Mouse (Mus musculus) MEL (cell line): ENCODE measurements around the gene Gpr3. TPM values are rescaled to one million over a fixed set of nuclear protein-coding genes. Genes with fewer than 3 reads are reported as not detected.
A peak's percentile ranks its signal among the peaks of the same experiment; 100 is the strongest.

Source experiments
- DNase-seq: peaks from one replicate; pipeline ENCODE4 v3.0.0; 2011; ENCODE audit warnings: low read depth, low spot score
- H3K27ac ChIP-seq: 2 replicates; pipeline ENCODE4 v1.5.1; 2012; ENCODE audit warnings: low read depth, mild to moderate bottlenecking, control low read depth, low read length, moderate library complexity; ENCODE audit not compliant: control insufficient read depth
- H3K27me3 ChIP-seq, 2 experiments: fragments of 150-350 bp in 1 of 2; sonication (generic) in 1 of 2; 2 replicates each; pipeline ENCODE4 v1.6.1; 2012; ENCODE audit warnings: low read length in 2 of 2, mild to moderate bottlenecking in 2 of 2, improper control_type of control experiment in 1 of 2, moderate library complexity in 1 of 2; ENCODE audit not compliant: insufficient read depth in 2 of 2, control insufficient read depth in 1 of 2
- H3K36me3 ChIP-seq, 2 experiments: 2 replicates each; pipeline ENCODE4 v1.6.1; 2012 to 2014; ENCODE audit warnings: low read length in 2 of 2, improper control_type of control experiment in 1 of 2, inconsistent platforms in 1 of 2, mild to moderate bottlenecking in 1 of 2; ENCODE audit not compliant: insufficient read depth in 2 of 2, control insufficient read depth in 1 of 2
- H3K4me1 ChIP-seq, 2 experiments: fragments of 150-350 bp in 1 of 2; sonication (generic) in 1 of 2; 2 replicates each; pipeline ENCODE4 v1.6.1; 2012; ENCODE audit warnings: low read length in 2 of 2, improper control_type of control experiment in 1 of 2, mild to moderate bottlenecking in 1 of 2; ENCODE audit not compliant: insufficient read depth in 2 of 2, control insufficient read depth in 1 of 2
- H3K4me3 ChIP-seq, 2 experiments: fragments of 150-350 bp in 1 of 2; sonication (generic) in 1 of 2; 2 replicates each; pipeline ENCODE4 v1.5.1; 2012; ENCODE audit warnings: low read depth in 2 of 2, low read length in 2 of 2, mild to moderate bottlenecking in 2 of 2, moderate library complexity in 2 of 2, control low read depth in 1 of 2, improper control_type of control experiment in 1 of 2; ENCODE audit not compliant: control insufficient read depth in 1 of 2, insufficient read depth in 1 of 2
- H3K79me2 ChIP-seq: 2 replicates; pipeline ENCODE4 v1.6.1; 2012; ENCODE audit warnings: mild to moderate bottlenecking, low read length, moderate library complexity; ENCODE audit not compliant: control insufficient read depth, poor library complexity, insufficient read depth
- H3K9ac ChIP-seq: 2 replicates; pipeline ENCODE4 v1.6.1; 2012; ENCODE audit warnings: low read depth, mild to moderate bottlenecking, control low read depth, low read length, moderate library complexity; ENCODE audit not compliant: control insufficient read depth, poor library complexity, severe bottlenecking
- H3K9me3 ChIP-seq: fragments of 150-350 bp; sonication (generic); replicated peaks from 2 replicates; pipeline ENCODE4 v1.6.1; 2012; ENCODE audit warnings: mild to moderate bottlenecking, low read length, improper control_type of control experiment, moderate library complexity; ENCODE audit not compliant: insufficient read depth
- BHLHE40 ChIP-seq: IDR thresholded peaks from 2 replicates; pipeline ENCODE4 v1.6.1; 2012; ENCODE audit warnings: low read depth, mild to moderate bottlenecking, inconsistent platforms, low read length, improper control_type of control experiment, borderline replicate concordance
- CHD2 ChIP-seq: IDR thresholded peaks from 2 replicates; pipeline ENCODE4 v1.6.1; 2011; ENCODE audit warnings: low read length, improper control_type of control experiment
- CTCF ChIP-seq, 3 experiments: IDR thresholded peaks in 2 of 3; conservative IDR thresholded peaks in 1 of 3; 2 replicates each; pipeline ENCODE4 v1.5.1; 2011 to 2012; ENCODE audit warnings: low read length in 3 of 3, low read depth in 2 of 3, mild to moderate bottlenecking in 2 of 3, improper control_type of control experiment in 1 of 3, inconsistent platforms in 1 of 3, mixed read lengths in 1 of 3, moderate library complexity in 1 of 3; ENCODE audit not compliant: control insufficient read depth in 1 of 3, insufficient read depth in 1 of 3, poor library complexity in 1 of 3, severe bottlenecking in 1 of 3
- E2F4 ChIP-seq: IDR thresholded peaks from 2 replicates; pipeline ENCODE4 v1.6.1; 2011; ENCODE audit warnings: low read depth, low read length, improper control_type of control experiment, borderline replicate concordance
- ELF1 ChIP-seq: IDR thresholded peaks from 2 replicates; pipeline ENCODE4 v1.6.1; 2014; ENCODE audit warnings: low read depth, mild to moderate bottlenecking, inconsistent platforms, low read length, improper control_type of control experiment, moderate library complexity
- GABPA ChIP-seq: IDR thresholded peaks from 2 replicates; pipeline ENCODE4 v1.6.1; 2012; ENCODE audit warnings: low read depth, mild to moderate bottlenecking, inconsistent platforms, low read length, improper control_type of control experiment, moderate library complexity
- MAX ChIP-seq: IDR thresholded peaks from 2 replicates; pipeline ENCODE4 v1.6.1; 2011; ENCODE audit warnings: low read length, improper control_type of control experiment
- MXI1 ChIP-seq: IDR thresholded peaks from 2 replicates; pipeline ENCODE4 v1.6.1; 2011; ENCODE audit warnings: mild to moderate bottlenecking, low read depth, low read length, improper control_type of control experiment
- MYC ChIP-seq: IDR thresholded peaks from 2 replicates; pipeline ENCODE4 v1.6.1; 2011; ENCODE audit warnings: low read depth, mild to moderate bottlenecking, low read length, improper control_type of control experiment, moderate library complexity
- NRF1 ChIP-seq: IDR thresholded peaks from 2 replicates; pipeline ENCODE4 v1.6.1; 2014; ENCODE audit warnings: low read depth, mild to moderate bottlenecking, inconsistent platforms, low read length, improper control_type of control experiment, moderate library complexity; ENCODE audit not compliant: poor library complexity, insufficient read depth, severe bottlenecking
- POLR2A ChIP-seq, 2 experiments: IDR thresholded peaks; 2 replicates each; pipeline ENCODE4 v1.6.1; 2011 to 2012; ENCODE audit warnings: low read length in 2 of 2, mild to moderate bottlenecking in 2 of 2, control low read depth in 1 of 2, improper control_type of control experiment in 1 of 2, low read depth in 1 of 2, moderate library complexity in 1 of 2; ENCODE audit not compliant: control insufficient read depth in 1 of 2, insufficient read depth in 1 of 2, poor library complexity in 1 of 2
- POLR2AphosphoS2 ChIP-seq: IDR thresholded peaks from 2 replicates; pipeline ENCODE4 v1.6.1; 2011; ENCODE audit warnings: low read length, improper control_type of control experiment
- POLR2AphosphoS5 ChIP-seq: IDR thresholded peaks from 2 replicates; pipeline ENCODE4 v1.6.1; 2012; ENCODE audit warnings: low read depth, borderline replicate concordance, mild to moderate bottlenecking, inconsistent platforms, low read length, moderate library complexity, mixed read lengths
- RCOR1 ChIP-seq: IDR thresholded peaks from 2 replicates; pipeline ENCODE4 v1.6.1; 2012; ENCODE audit warnings: low read depth, mild to moderate bottlenecking, inconsistent platforms, low read length, improper control_type of control experiment
- SIN3A ChIP-seq: IDR thresholded peaks from 2 replicates; pipeline ENCODE4 v1.6.1; 2012; ENCODE audit warnings: low read length, improper control_type of control experiment, inconsistent platforms
- SMC3 ChIP-seq: IDR thresholded peaks from 2 replicates; pipeline ENCODE4 v1.6.1; 2011; ENCODE audit warnings: low read depth, low read length, improper control_type of control experiment
- UBTF ChIP-seq: IDR thresholded peaks from 2 replicates; pipeline ENCODE4 v1.6.1; 2012; ENCODE audit warnings: low read depth, mild to moderate bottlenecking, inconsistent platforms, low read length, improper control_type of control experiment, moderate library complexity, borderline replicate concordance; ENCODE audit not compliant: insufficient read depth
- USF2 ChIP-seq, 2 experiments: IDR thresholded peaks; 2 replicates each; pipeline ENCODE4 v1.6.1; 2011 to 2012; ENCODE audit warnings: improper control_type of control experiment in 2 of 2, low read length in 2 of 2, borderline replicate concordance in 1 of 2, inconsistent platforms in 1 of 2, low read depth in 1 of 2, mild to moderate bottlenecking in 1 of 2; ENCODE audit not compliant: insufficient read depth in 1 of 2
- ZMIZ1 ChIP-seq: IDR thresholded peaks from 2 replicates; pipeline ENCODE4 v1.6.1; 2012; ENCODE audit warnings: low read depth, mild to moderate bottlenecking, inconsistent platforms, low read length, improper control_type of control experiment, moderate library complexity
- ZNF384 ChIP-seq: IDR thresholded peaks from 2 replicates; pipeline ENCODE4 v1.6.1; 2012; ENCODE audit warnings: low read depth, mild to moderate bottlenecking, inconsistent platforms, low read length, improper control_type of control experiment
- polyA plus RNA-seq, 2 experiments: library from polyadenylated mRNA; stranded (reverse) in 1 of 2; unstranded in 1 of 2; fragments of >175 nt in 1 of 2; fragments of >200 nt in 1 of 2; gene quantifications; 2 replicates each; pipeline versions ENCODE4 v1.2.1 to v1.2.4; 2012; ENCODE audit warnings: low replicate concordance in 2 of 2, low read depth in 1 of 2; ENCODE audit not compliant: insufficient read length in 2 of 2, insufficient read depth in 1 of 2, missing spikeins in 1 of 2
- total RNA-seq: library from RNA; depleted of rRNA; stranded (reverse); fragments of 300-350 nt; gene quantifications from 2 replicates; pipeline ENCODE4 v1.2.3, GENCODE M21; 2012

The Gpr3 gene
- total and polyA plus RNA-seq, 3 experiments, result 0.08 to 0.35 TPM; not detected in 1

GRCm38 (mm10) chr4:133201006-133201771, 11.1 kb downstream of the Gpr3 start (continued):
- no peak for TF ChIP-seq ZMIZ1
- no peak for TF ChIP-seq CHD2
- no peak for TF ChIP-seq ELF1
- no peak for TF ChIP-seq POLR2A (IDR thresholded peaks at IDR 0.05; ENCODE audit: control insufficient read depth in 1 of 2, insufficient read depth in 1 of 2, low read depth in 1 of 2, low read length in 2 of 2, poor library complexity in 1 of 2)
- no peak for TF ChIP-seq UBTF
- TF ChIP-seq GABPA, result no peak
- TF ChIP-seq ZNF384, result no peak
- peak; percentile 53 for TF ChIP-seq SMC3
- no peak for TF ChIP-seq USF2 (IDR thresholded peaks at IDR 0.05; ENCODE audit: borderline replicate concordance in 1 of 2, insufficient read depth in 1 of 2, low read depth in 1 of 2, low read length in 2 of 2)
- no peak for TF ChIP-seq BHLHE40

DNA sequence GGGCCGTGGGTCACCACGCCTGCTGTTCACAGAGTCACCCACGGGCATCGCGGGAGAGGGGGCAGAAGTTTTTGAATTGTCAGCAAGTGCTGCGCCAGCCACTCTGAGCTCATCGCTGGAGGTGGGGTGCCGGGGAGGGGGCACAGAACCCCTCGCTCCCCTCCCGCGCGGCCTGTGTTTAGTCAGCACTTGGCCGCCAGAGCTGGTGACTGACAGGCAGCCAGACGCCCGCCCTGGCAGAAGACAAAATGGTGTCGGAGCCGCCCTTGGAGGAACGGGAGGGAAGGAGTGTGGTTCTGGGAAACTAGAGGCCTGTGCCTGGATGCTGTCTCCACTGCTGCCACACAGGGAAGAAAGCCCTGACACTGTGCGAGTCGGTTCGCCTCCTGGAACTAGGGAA, 12.0 kb downstream of the Gpr3 start:
- H3K79me2 ChIP-seq, result no peaks in the 10 kb centered on the region
- H3K9me3 ChIP-seq, result no peaks in the 10 kb centered on the region
- TF ChIP-seq MYC (no peak), SIN3A (no peak), E2F4 (no peak)
- H3K27me3 ChIP-seq, result no peaks in the 10 kb centered on the region
- H3K36me3 ChIP-seq, result peaks cover 0 to 2% of the 10 kb centered on the region in 2 experiments; a peak in 1 of 4 replicates
- no peak for DNase-seq
- H3K4me3 ChIP-seq, result no peak overlapping the region
- H3K27ac ChIP-seq, result no peak overlapping the region
- no peak overlapping the region for H3K9ac ChIP-seq
- no peaks in the 10 kb centered on the region for H3K4me1 ChIP-seq

DNA sequence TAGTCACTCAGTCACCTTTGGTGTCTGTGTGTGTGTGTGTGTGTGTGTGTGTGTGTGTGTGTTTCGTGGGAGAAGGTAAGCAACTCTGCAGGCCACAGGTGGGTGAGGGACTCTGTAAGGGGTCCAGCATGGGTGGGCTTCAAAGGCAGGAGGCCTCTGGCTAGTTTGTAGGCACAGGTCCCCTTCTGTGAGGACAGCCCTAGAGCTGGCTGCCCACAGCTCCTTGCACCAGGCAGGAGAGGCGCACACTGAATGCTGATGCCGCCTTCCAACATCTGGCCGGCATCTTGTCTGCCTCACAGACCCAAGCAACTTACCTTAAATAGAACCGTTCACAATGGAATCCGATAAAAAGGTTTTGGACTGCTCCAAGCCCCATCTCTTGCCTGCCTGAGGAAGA, 12.6 kb downstream of the Gpr3 start:
- H3K9ac ChIP-seq, result no peak overlapping the region
- H3K79me2 ChIP-seq, result no peaks in the 10 kb centered on the region
- H3K4me3 ChIP-seq, result no peak overlapping the region
- peaks cover 0 to 2% of the 10 kb centered on the region in 2 experiments; a peak in 1 of 4 replicates for H3K36me3 ChIP-seq
- H3K27ac ChIP-seq, result no peak overlapping the region
- no peak for DNase-seq
- no peak for TF ChIP-seq RCOR1
- no peak for TF ChIP-seq POLR2AphosphoS2
- TF ChIP-seq BHLHE40, result no peak
- no peak for TF ChIP-seq GABPA
- TF ChIP-seq SMC3, result no peak
- TF ChIP-seq CTCF (IDR thresholded peaks at IDR 0.05 in 2 of 3, conservative IDR thresholded peaks at IDR 0.05 in 1 of 3; ENCODE audit: control insufficient read depth in 1 of 3, insufficient read depth in 1 of 3, low read depth in 2 of 3, low read length in 3 of 3, poor library complexity in 1 of 3, severe bottlenecking in 1 of 3), result no peak
- TF ChIP-seq POLR2AphosphoS5, result no peak
- TF ChIP-seq ZNF384, result no peak
- TF ChIP-seq MXI1, result no peak
- no peak for TF ChIP-seq NRF1
- TF ChIP-seq MAX, result no peak
- no peaks in the 10 kb centered on the region for H3K27me3 ChIP-seq
- no peaks in the 10 kb centered on the region for H3K4me1 ChIP-seq
- no peaks in the 10 kb centered on the region for H3K9me3 ChIP-seq
